Mouse (Mus musculus) right cerebral cortex, postnatal 36 days (tissue): ENCODE measurements at regions not wholly inside any gene's neighbourhood (a gene's known extent, or its start where the extent isn't known, plus 50 kb on each side); places are given as distances from the start of the nearest gene placed in this dataset.
"Not testable (repeated sequence)": the region's sequence is repeated elsewhere in the genome, so short reads cannot be mapped to it uniquely, and the experiment has no call there.

Source experiments
- DNase-seq, 2 experiments: peaks; one replicate each; pipeline ENCODE4 v3.0.0; 2022; ENCODE audit warnings: low spot score in 2 of 2, mixed read lengths in 1 of 2

GRCm38 (mm10) chr2:71597956-71598355 is 51.4 kb upstream of the Dlx2 start:
- DNase-seq: no peak

GRCm38 (mm10) chr2:71598368-71598767 is 51.8 kb upstream of the Dlx2 start:
- DNase-seq: peak in 1 of 2 experiments; percentile 14

- peak; percentile 63 to 68 for DNase-seq
Measured at GRCm38 (mm10) chr2:71598778-71599177, 52.2 kb upstream of the Dlx2 start.

GRCm38 (mm10) chr2:71600213-71600612 is 53.7 kb upstream of the Dlx2 start:
- no peak for DNase-seq

GRCm38 (mm10) chr2:71600999-71601398 is 54.4 kb upstream of the Dlx2 start:
- DNase-seq: no peak

GRCm38 (mm10) chr2:71603796-71604195 is 57.2 kb upstream of the Dlx2 start:
- not testable (repeated sequence) for DNase-seq

- no peak for DNase-seq
Measured at GRCm38 (mm10) chr2:71605606-71606005, 59.1 kb upstream of the Dlx2 start.

- no peak for DNase-seq
Measured at GRCm38 (mm10) chr2:71607087-71607502, 60.5 kb upstream of the Dlx2 start.

- no peak for DNase-seq
Measured at GRCm38 (mm10) chr2:71613216-71613615, 66.7 kb upstream of the Dlx2 start.

GRCm38 (mm10) chr2:71616526-71616925 is 70.0 kb upstream of the Dlx2 start:
- DNase-seq: no peak

- no peak for DNase-seq
Measured at GRCm38 (mm10) chr2:71621458-71621857, 74.9 kb upstream of the Dlx2 start.

GRCm38 (mm10) chr2:71622532-71623099 is 76.1 kb upstream of the Dlx2 start:
- DNase-seq: no peak

GRCm38 (mm10) chr2:71623134-71623533 is 76.6 kb upstream of the Dlx2 start:
- DNase-seq: no peak

- DNase-seq: peak; percentile 61 to 62
Measured at GRCm38 (mm10) chr2:71625298-71625902, 78.8 kb upstream of the Dlx2 start.

GRCm38 (mm10) chr2:71626404-71626803 is 79.8 kb upstream of the Dlx2 start:
- DNase-seq: no peak

GRCm38 (mm10) chr2:71627097-71627755 is 80.7 kb upstream of the Dlx2 start:
- DNase-seq: peak; percentile 29 to 41

- no peak for DNase-seq
Measured at GRCm38 (mm10) chr2:71628821-71629220, 82.3 kb upstream of the Dlx2 start.

- DNase-seq: peak; percentile 48 to 49
Measured at GRCm38 (mm10) chr2:71629301-71630142, 83.0 kb upstream of the Dlx2 start.

GRCm38 (mm10) chr2:71630143-71630463 is 83.5 kb upstream of the Dlx2 start:
- no peak for DNase-seq

- DNase-seq: no peak
Measured at GRCm38 (mm10) chr2:71633471-71633870, 86.9 kb upstream of the Dlx2 start.

- DNase-seq: no peak
Measured at GRCm38 (mm10) chr2:71634471-71634870, 87.9 kb upstream of the Dlx2 start.

GRCm38 (mm10) chr2:71636134-71636533 is 89.6 kb upstream of the Dlx2 start:
- DNase-seq: no peak
